Mouse (Mus musculus): ENCODE data around the gene Adgrb2.

DNA sequence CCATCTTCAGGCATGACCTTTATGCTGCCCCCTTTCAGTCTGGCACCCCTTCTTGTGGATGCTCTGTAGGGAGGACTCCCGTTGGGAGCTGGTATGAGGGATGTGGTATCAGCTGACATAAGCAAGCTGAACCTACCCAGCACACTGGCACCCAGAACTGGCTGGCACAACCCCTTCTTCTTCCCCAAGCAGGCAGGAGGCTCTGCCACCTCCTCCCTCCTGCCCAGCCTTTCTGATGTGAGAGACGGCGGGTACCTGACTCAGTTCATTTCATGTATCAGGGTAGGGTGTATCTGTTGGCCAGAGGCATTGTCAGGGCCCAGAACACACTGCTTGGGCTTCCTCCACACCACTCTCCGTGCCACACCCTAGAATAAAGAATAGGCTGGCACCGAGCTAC, 10.1 kb downstream of the Adgrb2 start:
- TF ChIP-seq POLR2A (IDR thresholded peaks at IDR 0.05; ENCODE audit: extremely low read depth, insufficient read depth, low read length), result no peak
- no peak for TF ChIP-seq CTCF (IDR thresholded peaks at IDR 0.05; ENCODE audit: low read depth, low read length)

Measured in liver, adult 2 months (tissue).